Comparison of ENCODE assay signal across 10 mouse cellular contexts in genomic region chr12:29953999-29954398, GRCm38 (mm10). TPM values are rescaled to one million over a fixed set of nuclear protein-coding genes. Genes with fewer than 3 reads are reported as not detected.
A peak's percentile ranks its signal among the peaks of the same experiment; 100 is the strongest.
DNase-seq lines count a peak whose midpoint lies in the region; ATAC-seq and TF ChIP-seq lines count a peak whose summit lies in the region.
"Had no signal": no experiment of that assay in that cellular context is flagged by ENCODE, and none has a peak within 500 bp of the region (broad histone marks: within the 10 kb centered on the region; RNA-seq: fewer than 3 reads in every experiment).

No protein-coding gene starts in this region.

- H3K9ac ChIP-seq in CH12.LX (ENCODE audit: insufficient read depth, low read depth) = no peak overlapping the region
- no peak overlapping the region for H3K9ac ChIP-seq in limb, embryonic 15.5 days

- no peak for ATAC-seq in limb, embryonic 15.5 days (ENCODE audit: insufficient number of reproducible peaks, low FRiP score, low TSS enrichment, low read depth)
- ATAC-seq in megakaryocyte-erythroid progenitor cell, adult 5-6 weeks (replicated peaks; ENCODE audit: low FRiP score, low TSS enrichment, poor library complexity, severe bottlenecking) = no peak

- intact Hi-C loops in gastrocnemius, postnatal 14 days (cut with DNase I; ENCODE audit: low total_unique reads) = no loop called here

- no peak; the same call in 1 of the 2 replicates for TF ChIP-seq EP300 in CH12.LX (IDR thresholded peaks at IDR 0.05; ENCODE audit: low read length)

- peak; percentile 24 for DNase-seq in gastrocnemius, postnatal 14 days
- DNase-seq in gastrocnemius, adult 18-20 months (ENCODE audit: low spot score) = no peak
- DNase-seq in CH12.LX (ENCODE audit: extremely low read depth) = peak; percentile 78
- no peak for DNase-seq in heart, embryonic 10.5 days (ENCODE audit: low spot score)
- no peak for DNase-seq in urinary bladder, postnatal 4 days (ENCODE audit: low spot score in 2 of 2)
- DNase-seq in kidney, adult 11 months = no peak
- DNase-seq: adrenal gland, adult 8-10 months had no signal

- H3K9me3 ChIP-seq in CH12.LX (replicated peaks; ENCODE audit: low read length) = no peaks in the 10 kb centered on the region
- no peaks in the 10 kb centered on the region for H3K9me3 ChIP-seq in heart, embryonic 10.5 days
- no peaks in the 10 kb centered on the region for H3K9me3 ChIP-seq in limb, embryonic 15.5 days

- H3K4me3 ChIP-seq in CH12.LX (replicated peaks in 1 of 3; ENCODE audit: low read depth in 2 of 3, low read length in 2 of 3, poor library complexity in 1 of 3) = no peak overlapping the region
- no peak overlapping the region for H3K4me3 ChIP-seq in heart, embryonic 10.5 days
- no peak overlapping the region for H3K4me3 ChIP-seq in limb, embryonic 15.5 days
- H3K4me3 ChIP-seq: erythroblast, embryonic 14.5 days had no signal

- H3K36me3 ChIP-seq in CH12.LX (replicated peaks in 1 of 2; ENCODE audit: control insufficient read depth in 1 of 2, insufficient read depth in 1 of 2, low read length in 1 of 2) = no peaks in the 10 kb centered on the region
- peaks cover 3% of the 10 kb centered on the region for H3K36me3 ChIP-seq in heart, embryonic 10.5 days
- no peaks in the 10 kb centered on the region for H3K36me3 ChIP-seq in limb, embryonic 15.5 days

- TF ChIP-seq POLR2A in CH12.LX (IDR thresholded peaks at IDR 0.05; ENCODE audit: low read depth, low read length) = no peak

- TF ChIP-seq RAD21 in CH12.LX (IDR thresholded peaks at IDR 0.05; ENCODE audit: low read depth, low read length) = no peak

- in situ Hi-C loops in CH12.LX (cut with MboI; ENCODE audit: low pct_ligation_motif_present, low pct_unique_long_range_greater_than_20kb, low sequenced_read_pairs) = no loop called here

- no peaks in the 10 kb centered on the region for H3K79me2 ChIP-seq in CH12.LX (replicated peaks; ENCODE audit: control insufficient read depth, extremely low read depth, insufficient read depth, poor library complexity, severe bottlenecking)

- no peaks in the 10 kb centered on the region for H3K27me3 ChIP-seq in CH12.LX (replicated peaks)
- H3K27me3 ChIP-seq in heart, embryonic 10.5 days (ENCODE audit: insufficient read depth, poor library complexity, severe bottlenecking) = no peaks in the 10 kb centered on the region
- H3K27me3 ChIP-seq in limb, embryonic 15.5 days = no peaks in the 10 kb centered on the region

- H3K4me1 ChIP-seq in CH12.LX (ENCODE audit: control insufficient read depth in 1 of 2, insufficient read depth in 2 of 2) = peaks cover 4 to 77% of the 10 kb centered on the region in 2 experiments
- H3K4me1 ChIP-seq in heart, embryonic 10.5 days = peaks cover 58% of the 10 kb centered on the region
- peaks cover 34% of the 10 kb centered on the region for H3K4me1 ChIP-seq in limb, embryonic 15.5 days

- WGBS in heart, embryonic 10.5 days = 55% methylated on average over 11 of the region's 11 CpGs
- WGBS in limb, embryonic 15.5 days = 44% methylated on average over 11 of the region's 11 CpGs

- dilution Hi-C loops in CH12.LX (cut with MboI; ENCODE audit: extremely low pct_ligation_motif_present, extremely low pct_unique_long_range_greater_than_20kb, low sequenced_read_pairs) = no loop called here

- no peak overlapping the region for H3K27ac ChIP-seq in CH12.LX (ENCODE audit: insufficient read depth, low read depth)
- H3K27ac ChIP-seq in heart, embryonic 10.5 days = peak overlapping the region; percentile 56; the same call in 1 of the 2 replicates
- H3K27ac ChIP-seq in limb, embryonic 15.5 days = peak overlapping the region; percentile 68

- no peak for TF ChIP-seq CTCF in CH12.LX (conservative IDR thresholded peaks at IDR 0.05 in 1 of 2, IDR thresholded peaks at IDR 0.05 in 1 of 2; ENCODE audit: low read depth in 2 of 2, low read length in 2 of 2)

- no peak overlapping the region for H3K4me2 ChIP-seq in CH12.LX (ENCODE audit: insufficient read depth, low read depth, poor library complexity, severe bottlenecking)
- no peak overlapping the region for H3K4me2 ChIP-seq in limb, embryonic 15.5 days

TF ChIP-seq in CH12.LX, 34 proteins besides CTCF, POLR2A, EP300 and RAD21:
- TF ChIP-seq TCF12 (IDR thresholded peaks at IDR 0.05; ENCODE audit: low read depth, low read length) (peak; percentile 56; the same call in 1 of the 2 replicates), MEF2A (IDR thresholded peaks at IDR 0.05; ENCODE audit: borderline replicate concordance, low read depth, low read length) (peak; percentile 47; the same call in 1 of the 2 replicates), JUND (conservative IDR thresholded peaks at IDR 0.05; ENCODE audit: low read depth, low read length) (no peak), IRF4 (IDR thresholded peaks at IDR 0.05; ENCODE audit: low read depth, low read length) (peak; percentile 58; the same call in 1 of the 2 replicates), RCOR1 (conservative IDR thresholded peaks at IDR 0.05; ENCODE audit: low read depth, low read length) (0 out of 2 replicates have a peak, but pooled peaks have one; percentile 15)

RNA-seq across cellular contexts. Expression of gene Pxdn, which starts 16.6 kb away (rescaled TPM):
- total RNA-seq in gastrocnemius, postnatal 14 days (2021) = 10 to 100 TPM; 63.6 to 66.6 TPM
- total RNA-seq in gastrocnemius, adult 18-20 months (2021) = 1 to 10 TPM; 5.9 to 6.4 TPM
- total RNA-seq in CH12.LX (2012; rRNA removed) = 0.04 TPM in 1 of 2 replicates, not detected in the other
- total RNA-seq in CH12.LX (2014; rRNA removed) = 0.11 and 0.21 TPM in 2 replicates
- 0.14 and 0.27 TPM in 2 replicates for polyA plus RNA-seq in CH12.LX (2012; ENCODE audit: insufficient read length, low read depth)
- polyA plus RNA-seq in heart, embryonic 10.5 days (2016; fragmentation: Nextera tagmentation; extraction: Ambion mirVana) = 92.0 and 109 TPM in 2 replicates
- 103 and 110 TPM in 2 replicates for polyA plus RNA-seq in limb, embryonic 15.5 days (2015; fragmentation: Nextera tagmentation; extraction: Ambion mirVana)
- not detected in 2 replicates for total RNA-seq in megakaryocyte-erythroid progenitor cell, adult 5-6 weeks (2014; fragmentation: Nextera tagmentation)
- not detected in 2 replicates for total RNA-seq in megakaryocyte-erythroid progenitor cell, adult 5-6 weeks (2017)
- polyA plus RNA-seq: erythroblast, embryonic 14.5 days had no signal

Comparison
In these comparisons a context has a peak if more than half of its experiments do, and no peak if none do; other contexts are left out.
1. DNase-seq: peak in gastrocnemius, postnatal 14 days (single experiment) and CH12.LX (single experiment); none in gastrocnemius, adult 18-20 months (single experiment), heart, embryonic 10.5 days (single experiment), urinary bladder, postnatal 4 days (0 of 2) and kidney, adult 11 months (single experiment).
2. RNA of gene Pxdn, which starts 16.6 kb away (total RNA-seq): 63.6 to 66.6 TPM in gastrocnemius, postnatal 14 days; 5.9 to 6.4 TPM in gastrocnemius, adult 18-20 months, 0.04 to 0.21 TPM in CH12.LX and not detected in megakaryocyte-erythroid progenitor cell, adult 5-6 weeks; every median in the first group is over 4 times any median in the second.